Mouse (Mus musculus) kidney, postnatal 25 days (tissue): ENCODE measurements at regions not wholly inside any gene's neighbourhood (a gene's known extent, or its start where the extent isn't known, plus 50 kb on each side); places are given as distances from the start of the nearest gene placed in this dataset.
"Not testable (repeated sequence)": the region's sequence is repeated elsewhere in the genome, so short reads cannot be mapped to it uniquely, and the experiment has no call there.

Source experiments
- DNase-seq, 2 experiments: peaks; one replicate each; pipeline ENCODE4 v3.0.0; 2021; ENCODE audit warnings: mixed read lengths in 2 of 2

GRCm38 (mm10) chr10:70866737-70867136, 211.0 kb upstream of the Phyhipl start:
- no peak for DNase-seq

GRCm38 (mm10) chr10:70864650-70865049, 208.9 kb upstream of the Phyhipl start:
- no peak for DNase-seq

- no peak for DNase-seq
Observed at GRCm38 (mm10) chr10:70862022-70862335, 206.2 kb upstream of the Phyhipl start.

GRCm38 (mm10) chr10:70861131-70862021, 205.6 kb upstream of the Phyhipl start:
- DNase-seq: no peak

- DNase-seq: no peak
Observed at GRCm38 (mm10) chr10:70857155-70857820, 201.5 kb upstream of the Phyhipl start.

- no peak for DNase-seq
Observed at GRCm38 (mm10) chr10:70855948-70856347, 200.2 kb upstream of the Phyhipl start.

GRCm38 (mm10) chr10:70853614-70854013, 197.8 kb upstream of the Phyhipl start:
- DNase-seq: no peak

GRCm38 (mm10) chr10:70848141-70848540, 192.4 kb upstream of the Phyhipl start:
- DNase-seq: no peak

- no peak for DNase-seq
Observed at GRCm38 (mm10) chr10:70847341-70847882, 191.6 kb upstream of the Phyhipl start.

- no peak for DNase-seq
Observed at GRCm38 (mm10) chr10:70846281-70847168, 190.8 kb upstream of the Phyhipl start.

- DNase-seq: no peak
Observed at GRCm38 (mm10) chr10:70843848-70844247, 188.1 kb upstream of the Phyhipl start.

GRCm38 (mm10) chr10:70842176-70842838, 186.5 kb upstream of the Phyhipl start:
- DNase-seq: no peak

GRCm38 (mm10) chr10:70841179-70841578, 185.4 kb upstream of the Phyhipl start:
- DNase-seq: not testable (repeated sequence)

GRCm38 (mm10) chr10:70838147-70838546, 182.4 kb upstream of the Phyhipl start:
- DNase-seq: no peak

GRCm38 (mm10) chr10:70837326-70837725, 181.6 kb upstream of the Phyhipl start:
- no peak for DNase-seq

GRCm38 (mm10) chr10:70832616-70833015, 176.9 kb upstream of the Phyhipl start:
- DNase-seq: no peak

GRCm38 (mm10) chr10:70828217-70828616, 172.5 kb upstream of the Phyhipl start:
- DNase-seq: no peak

- not testable (repeated sequence) for DNase-seq
Observed at GRCm38 (mm10) chr10:70827522-70827921, 171.8 kb upstream of the Phyhipl start.

- no peak for DNase-seq
Observed at GRCm38 (mm10) chr10:70826706-70827105, 170.9 kb upstream of the Phyhipl start.

- no peak for DNase-seq
Observed at GRCm38 (mm10) chr10:70825451-70825850, 169.7 kb upstream of the Phyhipl start.

GRCm38 (mm10) chr10:70824461-70824860, 168.7 kb upstream of the Phyhipl start:
- no peak for DNase-seq

- no peak for DNase-seq
Observed at GRCm38 (mm10) chr10:70819951-70820350, 164.2 kb upstream of the Phyhipl start.
